Mouse (Mus musculus) liver, embryonic 15.5 days (tissue): ENCODE results near the gene Akr7a5. TPM values are rescaled to one million over a fixed set of nuclear protein-coding genes. Genes with fewer than 3 reads are reported as not detected.
A peak's percentile ranks its signal among the peaks of the same experiment; 100 is the strongest.

Experiments used
- ATAC-seq: fragments of 200-750 bp; cut with Nextera tagmentation; 2 replicates; pipeline ENCODE4 v1.8.0; 2017; ENCODE audit warnings: moderate number of reproducible peaks, mild to moderate bottlenecking, moderate library complexity; ENCODE audit not compliant: insufficient read depth
- H3K27ac ChIP-seq: fragments of 300-500 bp; sonication (generic); replicated peaks from 2 replicates; pipeline ENCODE4 v1.5.1; 2015; ENCODE audit warnings: mild to moderate bottlenecking, inconsistent platforms
- H3K27me3 ChIP-seq: fragments of 300-500 bp; sonication (generic); 2 replicates; pipeline ENCODE4 v1.6.1; 2015; ENCODE audit warnings: mild to moderate bottlenecking, inconsistent platforms
- H3K36me3 ChIP-seq: fragments of 300-500 bp; sonication (generic); replicated peaks from 2 replicates; pipeline ENCODE4 v1.6.1; 2015; ENCODE audit warnings: moderate library complexity, mild to moderate bottlenecking, inconsistent platforms
- H3K4me1 ChIP-seq: fragments of 300-500 bp; sonication (generic); replicated peaks from 2 replicates; pipeline ENCODE4 v1.6.1; 2015; ENCODE audit warnings: inconsistent platforms
- H3K4me2 ChIP-seq: fragments of 300-500 bp; sonication (generic); 2 replicates; pipeline ENCODE4 v1.6.1; 2015; ENCODE audit warnings: moderate library complexity, mild to moderate bottlenecking, inconsistent platforms
- H3K4me3 ChIP-seq: fragments of 300-500 bp; sonication (generic); replicated peaks from 2 replicates; pipeline ENCODE4 v1.5.1; 2015; ENCODE audit warnings: mild to moderate bottlenecking, inconsistent platforms
- H3K9ac ChIP-seq: fragments of 300-500 bp; sonication (generic); 2 replicates; pipeline ENCODE4 v1.6.1; 2015; ENCODE audit warnings: moderate library complexity, mild to moderate bottlenecking, inconsistent platforms
- H3K9me3 ChIP-seq: fragments of 300-500 bp; sonication (generic); replicated peaks from 2 replicates; pipeline ENCODE4 v1.6.1; 2016; ENCODE audit warnings: inconsistent platforms
- WGBS: fragments of 180-500 bp; shearing (Covaris S2); methylation state at CpG from one replicate; pipeline ENCODE4 v1.1.7; 2015; ENCODE audit warnings: mixed read lengths; ENCODE audit not compliant: insufficient replicate concordance; 5-methylcytosine and 5-hydroxymethylcytosine counted together
- polyA plus RNA-seq: library from polyadenylated mRNA; unstranded; fragments of >200 nt; fragmentation: Nextera tagmentation; extraction: Ambion mirVana; gene quantifications from 2 replicates; pipeline ENCODE4 v1.2.1, GENCODE M21; 2015

Akr7a5 gene
- polyA plus RNA-seq, 1 experiment from 2014 or later, result 48.3 TPM

DNA sequence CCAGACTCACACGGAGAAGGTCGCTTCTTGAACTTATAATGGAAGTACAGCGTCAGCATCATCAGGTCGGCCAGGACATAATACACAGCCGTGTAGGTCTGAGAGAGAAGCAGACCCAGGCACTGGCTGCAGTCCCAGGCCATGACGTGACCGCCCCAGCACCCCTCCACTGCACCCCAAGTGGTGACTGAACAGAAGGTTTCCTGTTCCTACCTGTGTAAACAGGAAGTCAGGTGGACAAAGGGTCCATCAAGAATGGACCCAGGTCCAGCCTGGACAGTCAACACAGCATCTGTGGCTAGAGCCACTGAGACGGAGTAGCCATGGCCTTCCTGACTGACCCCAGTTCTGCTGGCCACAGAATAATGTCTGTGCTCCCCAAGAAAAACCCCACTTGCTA, 8.8 kb upstream of the Akr7a5 start:
- Histone ChIP-seq H3K4me3 (no peak overlapping the region), H3K4me1 (no peaks in the 10 kb centered on the region; the same call in 1 of the 2 replicates), H3K27me3 (no peaks in the 10 kb centered on the region), H3K36me3 (no peaks in the 10 kb centered on the region), H3K9ac (no peak overlapping the region), H3K27ac (no peak overlapping the region), H3K4me2 (no peak overlapping the region; the same call in 1 of the 2 replicates), H3K9me3 (no peaks in the 10 kb centered on the region)
- 71% methylated on average over 8 of the region's 8 CpGs for WGBS
- peak; percentile 60 for ATAC-seq

DNA sequence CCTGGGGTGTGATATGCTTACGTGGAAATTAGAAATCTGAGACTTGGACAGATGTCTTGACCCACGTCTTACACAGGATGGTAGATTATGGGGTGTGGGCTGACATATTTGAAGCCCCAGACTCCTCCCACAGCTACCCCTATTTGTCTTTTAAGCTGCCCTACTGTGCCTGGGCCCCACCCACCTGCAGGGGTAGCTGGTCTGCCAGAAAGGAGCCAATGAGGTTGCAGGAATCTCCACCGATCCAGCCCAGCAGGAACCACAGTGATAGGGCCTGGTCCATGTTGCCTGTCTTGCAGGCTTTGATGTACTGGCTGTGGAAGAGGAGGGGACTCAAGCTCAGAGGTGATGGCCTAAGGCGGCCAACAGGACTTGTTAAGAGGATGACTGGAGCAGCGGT, 8.3 kb upstream of the Akr7a5 start:
- ATAC-seq, result no peak
- H3K9me3 ChIP-seq, result no peaks in the 10 kb centered on the region
- WGBS, result 68% methylated on average over 5 of the region's 5 CpGs

DNA sequence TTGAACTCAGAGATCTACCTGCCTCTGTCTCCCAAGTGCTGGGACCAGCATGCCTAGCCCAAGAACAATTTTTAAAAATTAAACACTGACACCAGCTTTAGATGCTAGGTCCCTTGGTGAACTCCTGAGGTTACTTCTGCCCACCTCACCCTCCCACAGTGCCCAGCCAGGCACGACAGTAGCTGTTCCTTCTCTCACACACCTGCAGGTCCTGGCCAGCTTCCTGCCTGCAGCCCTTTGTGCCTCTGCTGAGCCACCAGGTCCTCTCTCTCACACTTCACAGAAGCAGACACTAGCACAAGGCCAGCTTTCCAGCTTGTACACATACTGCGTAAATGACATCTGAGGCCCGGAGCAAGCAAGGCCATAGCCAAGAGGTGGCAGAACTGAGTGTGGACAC, 5.0 kb upstream of the Akr7a5 start:
- Histone ChIP-seq H3K4me1 (peaks cover 24% of the 10 kb centered on the region), H3K27ac (no peak overlapping the region), H3K4me3 (no peak overlapping the region), H3K9me3 (no peaks in the 10 kb centered on the region), H3K9ac (no peak overlapping the region), H3K27me3 (no peaks in the 10 kb centered on the region), H3K36me3 (no peaks in the 10 kb centered on the region), H3K4me2 (no peak overlapping the region)
- 88% methylated on average over 3 of the region's 3 CpGs for WGBS
- ATAC-seq, result no peak

More for the DNA sequence above, 8.3 kb upstream of the Akr7a5 start:
- Histone ChIP-seq H3K4me1 (no peaks in the 10 kb centered on the region; the same call in 1 of the 2 replicates), H3K36me3 (no peaks in the 10 kb centered on the region), H3K27ac (no peak overlapping the region), H3K4me3 (no peak overlapping the region), H3K9ac (no peak overlapping the region), H3K27me3 (no peaks in the 10 kb centered on the region), H3K4me2 (no peak overlapping the region)

DNA sequence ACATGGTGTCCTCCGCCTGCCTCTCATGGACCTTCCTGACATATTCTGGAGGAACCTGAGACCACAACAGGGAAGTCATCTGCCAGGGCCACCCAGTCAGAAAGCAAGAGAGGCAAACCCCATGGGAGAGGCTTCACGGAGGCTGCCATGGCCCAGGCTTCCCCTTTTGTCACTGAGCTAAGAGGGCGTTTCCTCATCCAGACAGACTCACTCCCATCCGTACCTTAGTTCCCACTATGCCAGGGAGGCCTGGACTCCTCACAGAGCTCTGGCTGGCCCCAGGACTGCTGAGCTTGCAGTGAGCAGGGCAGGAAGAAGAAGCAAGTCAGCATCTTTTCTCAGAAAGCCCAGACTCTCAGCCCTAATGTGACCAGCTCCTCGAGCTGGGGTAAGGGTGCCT, 2.6 kb upstream of the Akr7a5 start:
- Histone ChIP-seq H3K4me3 (no peak overlapping the region), H3K9me3 (no peaks in the 10 kb centered on the region), H3K4me2 (no peak overlapping the region), H3K27me3 (no peaks in the 10 kb centered on the region), H3K4me1 (peaks cover 44% of the 10 kb centered on the region), H3K36me3 (no peaks in the 10 kb centered on the region), H3K27ac (no peak overlapping the region), H3K9ac (no peak overlapping the region; the same call in 1 of the 2 replicates)
- 38% methylated on average over 5 of the region's 5 CpGs for WGBS
- no peak for ATAC-seq

DNA sequence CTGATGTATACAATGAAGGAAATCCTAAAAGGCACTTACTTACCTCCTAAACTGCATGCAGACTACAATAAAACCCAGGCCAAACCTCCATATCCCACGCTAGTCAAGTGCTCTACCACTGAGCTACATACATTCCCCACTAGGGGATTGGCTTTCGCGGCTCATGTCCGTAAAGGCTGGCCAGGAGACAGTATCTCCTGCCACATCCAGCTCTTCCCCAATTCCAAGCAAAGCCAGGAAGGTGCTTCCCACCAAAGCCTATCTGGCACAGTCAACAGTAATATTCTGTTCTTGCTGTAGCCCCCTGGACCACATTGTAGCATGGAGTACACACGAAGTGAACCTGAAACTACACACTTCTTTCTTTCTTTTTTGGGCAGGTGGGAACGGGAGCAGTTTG, 893 bp upstream of the Akr7a5 start:
- 0 out of 2 replicates have a peak overlapping the region, but pooled peaks have one; percentile 81 for H3K27ac ChIP-seq
- peaks cover 4% of the 10 kb centered on the region; the same call in 1 of the 2 replicates for H3K36me3 ChIP-seq
- H3K4me1 ChIP-seq, result peaks cover 44% of the 10 kb centered on the region
- H3K9ac ChIP-seq, result peak overlapping the region; percentile 82
- H3K9me3 ChIP-seq, result no peaks in the 10 kb centered on the region
- H3K4me2 ChIP-seq, result peak overlapping the region; percentile 100
- ATAC-seq, result no peak
- H3K4me3 ChIP-seq, result peak overlapping the region; percentile 74
- 44% methylated on average over 6 of the region's 6 CpGs for WGBS
- H3K27me3 ChIP-seq, result no peaks in the 10 kb centered on the region

DNA sequence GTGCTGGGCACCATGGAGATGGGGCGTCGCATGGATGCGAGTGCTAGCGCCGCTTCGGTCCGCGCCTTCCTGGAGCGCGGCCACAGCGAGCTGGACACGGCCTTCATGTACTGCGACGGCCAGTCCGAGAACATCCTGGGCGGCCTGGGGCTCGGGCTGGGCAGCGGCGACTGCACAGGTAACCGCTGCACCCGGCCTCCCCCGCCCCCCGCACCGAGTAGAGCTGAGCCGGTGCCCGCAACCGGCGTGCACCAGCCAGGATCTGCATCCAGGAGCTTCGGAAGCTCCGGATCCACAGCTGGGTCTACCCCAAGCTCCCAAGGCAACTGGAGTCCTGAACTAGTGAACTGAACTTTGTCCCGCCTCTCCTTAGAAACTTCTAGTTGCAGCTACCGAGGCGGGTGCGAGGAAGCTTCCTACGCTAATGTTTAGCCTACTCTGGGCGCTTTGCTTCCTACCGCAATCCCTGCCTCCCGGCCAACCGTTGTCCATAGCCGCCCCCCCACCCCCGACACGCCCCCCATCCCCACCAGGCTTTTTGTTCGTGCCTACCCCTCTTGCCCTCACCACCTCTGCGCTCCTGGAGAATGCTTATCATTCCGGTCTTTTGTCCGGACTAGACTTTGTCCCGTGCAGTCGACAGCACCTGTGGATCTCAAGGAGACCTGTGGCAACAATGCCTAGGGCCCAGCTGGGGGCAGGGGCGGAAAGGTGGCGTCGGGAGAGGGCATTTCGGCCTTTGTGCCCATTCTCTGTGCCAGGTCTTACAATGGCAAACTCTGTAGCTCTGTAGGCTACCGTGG, 556 bp downstream of the Akr7a5 start:
- Histone ChIP-seq H3K9me3 (no peaks in the 10 kb centered on the region), H3K4me2 (peak overlapping the region; percentile 100), H3K36me3 (peaks cover 6% of the 10 kb centered on the region; the same call in 1 of the 2 replicates), H3K4me3 (peak overlapping the region; percentile 74), H3K27ac (peak overlapping the region; percentile 81), H3K27me3 (no peaks in the 10 kb centered on the region), H3K4me1 (peaks cover 44% of the 10 kb centered on the region), H3K9ac (peak overlapping the region; percentile 82)
- WGBS, result under 1% methylated on average over 53 of the region's 53 CpGs
- no peak; the same call in 1 of the 2 replicates for ATAC-seq

DNA sequence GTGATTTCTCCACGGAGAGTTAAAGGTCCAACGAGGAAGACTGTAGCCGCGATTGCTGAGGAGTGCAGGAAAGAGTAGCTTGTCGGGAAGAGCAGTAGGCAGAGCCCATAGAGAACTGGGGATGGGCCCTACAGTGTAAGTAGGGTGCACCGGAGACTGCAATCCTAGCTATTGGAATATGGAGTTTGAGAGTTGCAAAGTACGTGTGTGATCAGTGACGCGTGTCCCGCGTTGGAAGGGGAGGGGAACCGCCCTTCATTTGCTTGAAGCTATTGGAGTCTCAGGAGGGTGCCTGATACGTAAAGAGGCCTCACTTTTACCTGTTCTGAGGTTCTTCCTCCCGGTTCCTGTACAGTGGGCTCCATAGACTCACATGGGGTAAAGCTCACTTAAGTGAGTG, 1.2 kb downstream of the Akr7a5 start:
- no peak for ATAC-seq
- peak overlapping the region; percentile 100 for H3K4me2 ChIP-seq
- H3K27me3 ChIP-seq, result no peaks in the 10 kb centered on the region
- H3K27ac ChIP-seq, result no peak overlapping the region
- peaks cover 44% of the 10 kb centered on the region for H3K4me1 ChIP-seq
- H3K36me3 ChIP-seq, result peaks cover 6% of the 10 kb centered on the region; the same call in 1 of the 2 replicates
- H3K4me3 ChIP-seq, result peak overlapping the region; percentile 74
- whole genome bisulfite sequencing, result 17% methylated on average over 14 of the region's 14 CpGs
- no peaks in the 10 kb centered on the region for H3K9me3 ChIP-seq
- H3K9ac ChIP-seq, result peak overlapping the region; percentile 82

DNA sequence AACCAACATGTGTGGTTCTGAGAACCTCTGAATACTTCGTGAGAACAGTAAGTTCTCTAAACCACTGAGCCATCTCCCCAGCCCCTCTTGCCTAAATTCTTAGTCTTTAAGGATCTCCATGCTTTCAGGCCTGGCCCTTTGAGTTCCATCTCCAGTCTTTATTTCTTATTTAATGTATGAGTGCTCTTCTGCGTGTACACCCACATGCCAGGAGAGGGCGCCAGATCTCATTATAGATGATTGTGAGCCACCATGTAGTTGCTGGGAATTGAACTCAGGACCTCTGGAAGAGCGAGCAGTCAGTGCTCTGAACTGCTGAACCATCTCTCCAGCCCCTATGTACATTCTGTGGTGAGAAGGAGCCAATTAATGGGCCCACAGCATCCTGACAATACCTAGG, 2.1 kb downstream of the Akr7a5 start:
- Histone ChIP-seq H3K27me3 (no peaks in the 10 kb centered on the region), H3K27ac (no peak overlapping the region), H3K4me2 (0 out of 2 replicates have a peak overlapping the region, but pooled peaks have one; percentile 100), H3K9ac (no peak overlapping the region), H3K36me3 (peaks cover 9% of the 10 kb centered on the region; the same call in 1 of the 2 replicates), H3K4me1 (peaks cover 42% of the 10 kb centered on the region), H3K9me3 (no peaks in the 10 kb centered on the region), H3K4me3 (no peak overlapping the region)
- 50% methylated on average over 4 of the region's 4 CpGs for WGBS
- no peak for ATAC-seq

DNA sequence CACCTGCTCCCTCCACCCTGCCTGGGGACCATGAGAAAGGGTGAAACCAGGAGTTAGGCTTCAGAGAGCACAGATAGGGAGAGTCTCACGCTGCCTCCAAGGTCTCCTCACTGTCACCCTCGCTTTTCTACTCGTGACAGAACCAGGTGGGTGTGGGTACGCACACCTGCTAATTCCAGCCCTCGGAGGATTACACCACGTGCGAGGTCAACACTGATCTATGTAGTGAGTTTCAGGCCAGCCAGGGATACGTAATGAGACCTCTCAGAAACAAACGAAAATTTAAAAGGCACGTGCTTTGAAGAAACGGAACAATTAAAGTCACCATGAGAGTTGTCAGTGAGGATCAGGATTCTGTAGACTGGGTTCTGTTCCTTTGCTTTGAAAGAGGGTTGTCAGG, 7.9 kb downstream of the Akr7a5 start:
- ATAC-seq, result no peak
- 78% methylated on average over 11 of the region's 11 CpGs for WGBS
- Histone ChIP-seq H3K4me2 (no peak overlapping the region), H3K9me3 (no peaks in the 10 kb centered on the region), H3K36me3 (peaks cover 12% of the 10 kb centered on the region; the same call in 1 of the 2 replicates), H3K4me3 (no peak overlapping the region), H3K4me1 (no peaks in the 10 kb centered on the region), H3K27ac (no peak overlapping the region), H3K27me3 (no peaks in the 10 kb centered on the region), H3K9ac (no peak overlapping the region)

DNA sequence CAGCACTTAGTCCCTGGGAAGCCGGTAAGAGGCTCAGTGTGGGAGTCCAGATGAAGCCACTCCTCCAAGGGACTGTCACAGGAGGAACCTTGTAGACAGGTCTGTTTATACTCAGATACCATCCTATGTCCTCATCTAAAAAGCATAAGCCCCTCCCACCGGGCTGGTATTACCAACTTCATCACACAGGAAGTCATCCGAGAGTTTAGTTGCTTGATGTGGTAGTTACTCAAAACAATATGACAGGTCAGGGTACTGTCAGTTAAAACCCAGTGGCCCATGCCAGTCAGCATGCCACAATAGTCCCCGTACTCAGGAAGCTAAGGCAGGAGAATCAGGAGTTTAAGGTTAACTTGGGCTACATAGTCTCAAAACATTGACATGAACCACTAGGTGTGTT, 9.2 kb downstream of the Akr7a5 start:
- H3K4me1 ChIP-seq, result no peaks in the 10 kb centered on the region
- ATAC-seq, result no peak
- WGBS, result 79% methylated on average over 4 of the region's 4 CpGs

DNA sequence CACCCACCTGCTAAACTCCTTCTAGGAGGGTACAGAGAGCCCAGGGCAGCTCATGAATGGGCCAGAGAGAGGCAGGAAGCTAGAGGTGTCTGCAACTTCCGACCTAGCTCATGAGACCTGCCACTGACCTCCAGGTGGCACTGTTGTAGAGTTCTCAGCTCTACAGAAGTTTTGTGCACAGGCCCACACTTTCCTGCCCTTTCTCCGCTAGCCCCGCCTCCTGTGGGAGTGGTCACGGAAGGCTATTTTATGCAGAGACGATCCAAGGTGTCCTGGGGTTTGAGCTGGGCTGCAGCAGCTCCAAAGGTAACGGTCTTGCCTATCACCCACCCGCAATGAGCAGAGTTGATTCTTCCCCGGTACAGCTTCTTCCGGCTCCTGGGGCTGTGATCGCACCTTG, 20.1 kb downstream of the Akr7a5 start:
- H3K4me1 ChIP-seq, result peaks cover 36% of the 10 kb centered on the region
- H3K36me3 ChIP-seq, result no peaks in the 10 kb centered on the region
- H3K4me2 ChIP-seq, result peak overlapping the region; percentile 76
- ATAC-seq, result peak; percentile 76
- peak overlapping the region; percentile 56 for H3K4me3 ChIP-seq
- no peaks in the 10 kb centered on the region for H3K27me3 ChIP-seq
- no peaks in the 10 kb centered on the region for H3K9me3 ChIP-seq
- H3K27ac ChIP-seq, result peak overlapping the region; percentile 51
- 6% methylated on average over 10 of the region's 10 CpGs for WGBS
- H3K9ac ChIP-seq, result peak overlapping the region; percentile 42

More for the DNA sequence above, 9.2 kb downstream of the Akr7a5 start:
- Histone ChIP-seq H3K27ac (no peak overlapping the region), H3K4me2 (no peak overlapping the region), H3K9ac (no peak overlapping the region), H3K9me3 (no peaks in the 10 kb centered on the region), H3K27me3 (no peaks in the 10 kb centered on the region), H3K36me3 (peaks cover 6% of the 10 kb centered on the region; the same call in 1 of the 2 replicates), H3K4me3 (no peak overlapping the region)
